Mouse (Mus musculus) midbrain, postnatal 0 days (tissue): ENCODE measurements around the gene Tceanc. TPM values are rescaled to one million over a fixed set of nuclear protein-coding genes. Genes with fewer than 3 reads are reported as not detected.
"Not testable (repeated sequence)": the region's sequence is repeated elsewhere in the genome, so short reads cannot be mapped to it uniquely, and the experiment has no call there.

Source experiments
- ATAC-seq: fragments of 200-750 bp; cut with Nextera tagmentation; 2 replicates; pipeline ENCODE4 v1.8.0; 2017; ENCODE audit warnings: moderate number of reproducible peaks, mild to moderate bottlenecking, moderate TSS enrichment, moderate library complexity; ENCODE audit not compliant: low FRiP score
- DNase-seq: peaks from one replicate; pipeline ENCODE4 v3.0.0-alpha.2; 2015; ENCODE audit warnings: low spot score
- H3K27ac ChIP-seq: fragments of 300-500 bp; sonication (generic); 2 replicates; pipeline ENCODE4 v1.5.1; 2014; ENCODE audit warnings: low read depth, mild to moderate bottlenecking, low read length, mixed read lengths
- H3K27me3 ChIP-seq: fragments of 300-500 bp; sonication (generic); 2 replicates; pipeline ENCODE4 v1.6.1; 2014; ENCODE audit warnings: low read length, control low read depth, mixed read lengths; ENCODE audit not compliant: insufficient read depth
- H3K36me3 ChIP-seq: fragments of 300-500 bp; sonication (generic); 2 replicates; pipeline ENCODE4 v1.6.1; 2014; ENCODE audit warnings: low read length, control low read depth, mixed read lengths; ENCODE audit not compliant: insufficient read depth
- H3K4me1 ChIP-seq: fragments of 300-500 bp; sonication (generic); 2 replicates; pipeline ENCODE4 v1.6.1; 2014; ENCODE audit warnings: mild to moderate bottlenecking, control low read depth, antibody characterized with exemption, low read length, mixed read lengths; ENCODE audit not compliant: insufficient read depth
- H3K4me2 ChIP-seq: fragments of 300-500 bp; sonication (generic); 2 replicates; pipeline ENCODE4 v1.6.1; 2014; ENCODE audit warnings: low read depth, mild to moderate bottlenecking, low read length, mixed read lengths; ENCODE audit not compliant: poor library complexity, severe bottlenecking
- H3K4me3 ChIP-seq: fragments of 300-500 bp; sonication (generic); 2 replicates; pipeline ENCODE4 v1.5.1; 2014; ENCODE audit warnings: low read depth, mild to moderate bottlenecking, low read length, moderate library complexity
- H3K9ac ChIP-seq: fragments of 300-500 bp; sonication (generic); replicated peaks from 2 replicates; pipeline ENCODE4 v1.6.1; 2014; ENCODE audit warnings: mild to moderate bottlenecking, low read length, moderate library complexity, mixed read lengths; ENCODE audit not compliant: poor library complexity, severe bottlenecking
- H3K9me3 ChIP-seq: fragments of 300-500 bp; sonication (generic); 2 replicates; pipeline ENCODE4 v1.6.1; 2016; ENCODE audit warnings: low read length, control low read depth
- CTCF ChIP-seq: IDR thresholded peaks from 2 replicates; pipeline ENCODE4 v1.5.1; 2016; ENCODE audit warnings: antibody characterized with exemption, mild to moderate bottlenecking
- WGBS: fragments of 180-500 bp; shearing (Covaris S2); extraction: QIAGEN DNeasy Blood & Tissue Kit; methylation state at CpG from one replicate; pipeline ENCODE4 v1.1.7; 2014; 5-methylcytosine and 5-hydroxymethylcytosine counted together
- polyA plus RNA-seq: library from polyadenylated mRNA; unstranded; fragments of >200 nt; fragmentation: Nextera tagmentation; extraction: Ambion mirVana; gene quantifications from 2 replicates; pipeline ENCODE4 v1.2.1, GENCODE M21; 2015
- total RNA-seq: library from RNA; depleted of rRNA; stranded (reverse); fragments of >200 nt; gene quantifications from 2 replicates; pipeline ENCODE4 v1.2.3, GENCODE M21; 2014

Gene Tceanc
- total and polyA plus RNA-seq, 2 experiments from 2014 or later, result 2.6 to 3.3 TPM

DNA sequence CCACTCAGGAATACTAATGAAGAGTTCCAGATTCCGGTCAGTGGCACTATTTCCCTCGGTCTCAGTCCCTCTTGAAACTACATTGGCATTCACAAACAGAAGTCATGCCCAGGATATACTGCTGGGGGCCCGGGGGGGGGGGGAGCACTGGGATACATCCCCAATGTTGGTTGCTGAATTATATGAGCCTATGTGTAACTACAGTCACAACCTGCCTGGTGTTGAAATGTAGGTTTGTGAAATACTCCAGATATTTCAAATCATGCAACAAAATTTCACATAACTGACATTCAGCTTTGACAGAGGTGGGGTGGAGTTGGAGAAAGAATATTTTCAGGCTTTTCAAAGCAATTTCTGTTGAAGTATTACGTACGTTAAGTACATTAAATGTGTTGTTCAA is 2.4 kb upstream of the Tceanc start:
- H3K9ac ChIP-seq, result no peak overlapping the region
- 89% methylated on average over 5 of the region's 5 CpGs for WGBS

GRCm38 (mm10) chrX:166516631-166517030 is 1.7 kb downstream of the Tceanc start:
- Histone ChIP-seq H3K27me3 (no peaks in the 10 kb centered on the region), H3K9ac (no peak overlapping the region), H3K9me3 (no peaks in the 10 kb centered on the region), H3K4me1 (no peaks in the 10 kb centered on the region), H3K27ac (no peak overlapping the region), H3K4me2 (no peak overlapping the region), H3K4me3 (no peak overlapping the region), H3K36me3 (no peaks in the 10 kb centered on the region)
- 89% methylated on average over 1 of the region's 1 CpGs for whole genome bisulfite sequencing
- DNase-seq (no peak), ATAC-seq (no peak)
- no peak for TF ChIP-seq CTCF

More for the DNA sequence above, 2.4 kb upstream of the Tceanc start:
- Histone ChIP-seq H3K27ac (no peak overlapping the region), H3K4me2 (no peak overlapping the region), H3K27me3 (no peaks in the 10 kb centered on the region), H3K9me3 (no peaks in the 10 kb centered on the region), H3K36me3 (no peaks in the 10 kb centered on the region), H3K4me1 (no peaks in the 10 kb centered on the region), H3K4me3 (no peak overlapping the region)
- DNase-seq (no peak), ATAC-seq (no peak)
- no peak for TF ChIP-seq CTCF

GRCm38 (mm10) chrX:166515923-166516322 is 2.4 kb downstream of the Tceanc start:
- Histone ChIP-seq H3K4me1 (no peaks in the 10 kb centered on the region), H3K4me3 (no peak overlapping the region), H3K9me3 (no peaks in the 10 kb centered on the region), H3K27me3 (no peaks in the 10 kb centered on the region), H3K36me3 (no peaks in the 10 kb centered on the region), H3K4me2 (no peak overlapping the region), H3K9ac (no peak overlapping the region), H3K27ac (no peak overlapping the region)
- no peak for TF ChIP-seq CTCF
- DNase-seq (no peak), ATAC-seq (no peak)
- 83% methylated on average over 3 of the region's 3 CpGs for WGBS

- WGBS, result 27% methylated on average over 12 of the region's 12 CpGs
- H3K4me3 ChIP-seq, result not testable (repeated sequence)
Observed at GRCm38 (mm10) chrX:166514035-166514434, 4.3 kb downstream of the Tceanc start.

DNA sequence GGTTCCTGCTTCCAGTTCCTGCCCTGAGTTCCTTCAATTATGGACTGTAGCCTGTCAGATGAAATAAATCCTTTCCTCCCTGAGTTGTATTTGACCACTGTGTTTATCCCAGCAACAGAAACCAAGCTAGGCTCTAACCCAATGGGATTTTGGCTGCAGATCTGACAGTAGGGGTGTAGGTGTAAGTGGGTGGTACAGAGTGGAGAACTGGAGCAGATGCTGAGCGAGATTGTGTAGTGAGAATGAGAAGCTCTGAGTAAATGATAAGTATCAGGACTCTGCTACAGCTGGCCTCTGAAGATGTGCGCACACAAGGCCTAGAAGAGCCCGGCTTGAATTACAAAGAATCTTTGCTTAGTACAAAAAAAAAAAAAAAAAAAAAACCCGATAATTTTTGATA is 6.3 kb downstream of the Tceanc start:
- WGBS, result 85% methylated on average over 4 of the region's 4 CpGs
- no peak overlapping the region for H3K4me3 ChIP-seq
- H3K36me3 ChIP-seq, result no peaks in the 10 kb centered on the region
- TF ChIP-seq CTCF, result no peak
- H3K4me2 ChIP-seq, result no peak overlapping the region
- H3K9me3 ChIP-seq, result no peaks in the 10 kb centered on the region
- no peaks in the 10 kb centered on the region for H3K4me1 ChIP-seq
- no peak for DNase-seq
- H3K9ac ChIP-seq, result no peak overlapping the region
- H3K27me3 ChIP-seq, result no peaks in the 10 kb centered on the region
- ATAC-seq, result no peak
- H3K27ac ChIP-seq, result no peak overlapping the region

More at GRCm38 (mm10) chrX:166514035-166514434, 4.3 kb downstream of the Tceanc start:
- not testable (repeated sequence) for ATAC-seq, H3K4me1 ChIP-seq, H3K27ac ChIP-seq, H3K9ac ChIP-seq, H3K9me3 ChIP-seq, H3K27me3 ChIP-seq, H3K36me3 ChIP-seq
- H3K4me2 ChIP-seq, result peak overlapping the region; percentile 26
- peak; percentile 2 for DNase-seq

DNA sequence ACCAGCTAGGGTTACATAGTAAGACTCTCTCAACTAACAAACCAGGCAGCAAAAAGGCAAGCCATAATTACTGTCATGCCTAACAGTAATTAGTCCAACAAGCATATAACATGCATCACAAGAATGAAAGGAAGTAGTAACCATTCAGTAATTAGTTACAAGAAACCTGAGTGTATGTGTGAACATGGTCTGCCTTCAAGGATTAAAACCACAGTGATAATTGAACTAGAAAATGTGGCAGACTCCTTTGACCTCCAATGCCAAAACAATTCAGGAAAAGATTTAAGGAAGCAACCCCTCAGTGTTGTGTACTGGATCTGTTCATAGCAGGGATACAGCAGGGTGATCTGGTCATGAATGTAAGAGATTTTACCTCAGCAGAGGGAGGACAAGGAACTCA is 7.3 kb downstream of the Tceanc start:
- no peak overlapping the region for H3K9ac ChIP-seq
- no peak overlapping the region for H3K4me3 ChIP-seq
- H3K9me3 ChIP-seq, result no peaks in the 10 kb centered on the region
- no peaks in the 10 kb centered on the region for H3K4me1 ChIP-seq
- no peak for TF ChIP-seq CTCF
- no peak overlapping the region for H3K4me2 ChIP-seq
- no peak for DNase-seq
- no peaks in the 10 kb centered on the region for H3K36me3 ChIP-seq
- no peak for ATAC-seq
- no peak overlapping the region for H3K27ac ChIP-seq
- H3K27me3 ChIP-seq, result no peaks in the 10 kb centered on the region
